Mouse (Mus musculus) spleen, postnatal 4 days (tissue): ENCODE data around the gene Dlg4.

Source experiments
- DNase-seq, 2 experiments: peaks; one replicate each; pipeline ENCODE4 v3.0.0; 2022; ENCODE audit warnings: low spot score in 2 of 2

Gene Dlg4

GRCm38 (mm10) chr11:70016669-70017068 lies at the start of gene Dlg4:
Gene Dlg4, plus strand, starts transcription at chr11:70016942.
- DNase-seq: no peak

- no peak for DNase-seq
Measured at GRCm38 (mm10) chr11:69968793-69969192, 47.9 kb upstream of the Dlg4 start.

- DNase-seq: no peak
Measured at GRCm38 (mm10) chr11:69970222-69970621, 46.5 kb upstream of the Dlg4 start.

GRCm38 (mm10) chr11:69970775-69971174 lies 46.0 kb upstream of the Dlg4 start:
- no peak for DNase-seq

GRCm38 (mm10) chr11:69974907-69975306 lies 41.8 kb upstream of the Dlg4 start:
- no peak for DNase-seq

- DNase-seq: no peak
Measured at GRCm38 (mm10) chr11:69976271-69976670, 40.5 kb upstream of the Dlg4 start.

GRCm38 (mm10) chr11:69979827-69980195 lies 36.9 kb upstream of the Dlg4 start:
- no peak for DNase-seq

- DNase-seq: peak; percentile 93 to 95
Measured at GRCm38 (mm10) chr11:69980196-69981140, 36.3 kb upstream of the Dlg4 start.

GRCm38 (mm10) chr11:69981141-69981762 lies 35.5 kb upstream of the Dlg4 start, which contains the start of gene Ctdnep1:
Gene Ctdnep1, plus strand, starts transcription at chr11:69981156.
- DNase-seq: peak; percentile 33 to 75

GRCm38 (mm10) chr11:69982225-69982624 lies 34.5 kb upstream of the Dlg4 start, which contains the start of gene Elp5:
Gene Elp5, minus strand, starts transcription at chr11:69982517.
- no peak for DNase-seq

GRCm38 (mm10) chr11:69982877-69983276 lies 33.9 kb upstream of the Dlg4 start:
- peak in 1 of 2 experiments; percentile 40 for DNase-seq

GRCm38 (mm10) chr11:69983377-69983776 lies 33.4 kb upstream of the Dlg4 start:
- DNase-seq: no peak

- no peak for DNase-seq
Measured at GRCm38 (mm10) chr11:69984431-69984830, 32.3 kb upstream of the Dlg4 start.

- DNase-seq: no peak
Measured at GRCm38 (mm10) chr11:69989949-69990348, 26.8 kb upstream of the Dlg4 start.

- peak; percentile 96 to 97 for DNase-seq
Measured at GRCm38 (mm10) chr11:69990850-69991691, 25.7 kb upstream of the Dlg4 start, which contains the start of gene Gabarap. Gene Gabarap, plus strand, starts transcription at chr11:69991143.

GRCm38 (mm10) chr11:69991711-69992110 lies 25.0 kb upstream of the Dlg4 start:
- DNase-seq: no peak

- no peak for DNase-seq
Measured at GRCm38 (mm10) chr11:69992396-69992795, 24.3 kb upstream of the Dlg4 start.

- no peak for DNase-seq
Measured at GRCm38 (mm10) chr11:69992932-69993331, 23.8 kb upstream of the Dlg4 start.

- no peak for DNase-seq
Measured at GRCm38 (mm10) chr11:69994401-69995090, 22.2 kb upstream of the Dlg4 start.

- DNase-seq: peak; percentile 96
Measured at GRCm38 (mm10) chr11:69995391-69995960, 21.3 kb upstream of the Dlg4 start, which contains the start of gene Phf23. Gene Phf23, plus strand, starts transcription at chr11:69995777.
